Mouse (Mus musculus): Measurements from ENCODE around the gene Mcfd2.

Mcfd2 gene

DNA sequence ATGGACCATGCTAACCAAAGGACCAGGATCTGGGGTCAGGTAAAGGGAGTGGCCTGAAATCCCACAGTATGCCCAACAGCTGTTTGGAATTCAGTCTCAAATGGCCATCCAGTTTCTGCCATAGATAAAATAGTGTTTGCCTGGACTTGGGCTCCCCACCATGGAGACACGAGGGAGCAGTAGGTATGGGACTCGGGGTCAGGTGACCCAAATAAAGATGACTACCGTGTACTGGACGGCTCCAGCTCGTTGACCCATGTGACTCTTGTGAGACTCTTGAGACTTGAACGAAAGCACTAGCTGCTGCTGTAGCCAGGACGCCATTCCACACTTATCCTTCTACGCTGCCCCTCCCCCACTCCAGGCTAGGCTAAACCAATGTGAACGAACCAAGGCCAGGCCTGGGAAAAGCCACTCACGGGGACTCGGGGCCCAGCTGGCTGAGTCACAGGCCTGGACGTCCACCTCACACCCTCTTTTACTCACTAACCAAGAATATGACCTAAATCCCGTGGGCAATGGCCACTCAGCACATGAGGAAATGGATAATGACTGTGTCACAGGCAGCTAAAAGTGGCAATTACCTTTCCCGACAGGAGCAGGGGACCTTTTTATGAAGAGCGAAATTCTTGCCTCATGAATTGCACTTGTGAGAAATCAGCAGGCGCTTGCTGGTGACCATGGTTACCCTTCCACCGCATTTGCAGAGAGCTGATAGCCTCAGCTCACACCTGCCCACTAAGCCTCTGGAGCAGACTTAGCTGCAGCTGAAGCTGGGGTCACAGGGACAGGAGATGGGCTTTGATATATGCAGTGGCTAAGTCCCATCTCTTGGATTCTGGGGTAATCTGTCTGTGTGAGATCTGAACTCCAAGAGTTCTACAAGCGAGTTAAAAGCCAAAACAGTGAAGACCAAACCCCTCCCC, 28.7 kb downstream of the Mcfd2 start:
- DNase-seq = peak; percentile 29 to 54

DNA sequence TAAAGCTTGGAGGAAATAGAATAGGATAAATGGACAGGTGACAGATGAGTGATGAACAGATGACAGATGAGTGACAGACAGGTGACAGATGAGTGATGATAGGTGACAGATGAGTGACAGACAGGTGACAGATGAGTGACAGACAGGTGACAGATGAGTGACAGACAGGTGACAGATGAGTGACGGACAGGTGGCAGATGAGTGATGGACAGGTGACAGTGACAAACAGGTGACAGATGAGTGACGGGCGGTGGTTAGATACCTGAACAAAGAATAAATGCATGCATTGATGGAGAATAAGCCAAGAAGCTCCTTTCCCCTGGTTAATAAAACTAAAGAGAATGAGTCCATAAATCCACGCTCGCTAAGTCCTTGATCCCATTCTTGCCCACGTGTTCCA, 30.7 kb downstream of the Mcfd2 start:
- no peak for DNase-seq

DNA sequence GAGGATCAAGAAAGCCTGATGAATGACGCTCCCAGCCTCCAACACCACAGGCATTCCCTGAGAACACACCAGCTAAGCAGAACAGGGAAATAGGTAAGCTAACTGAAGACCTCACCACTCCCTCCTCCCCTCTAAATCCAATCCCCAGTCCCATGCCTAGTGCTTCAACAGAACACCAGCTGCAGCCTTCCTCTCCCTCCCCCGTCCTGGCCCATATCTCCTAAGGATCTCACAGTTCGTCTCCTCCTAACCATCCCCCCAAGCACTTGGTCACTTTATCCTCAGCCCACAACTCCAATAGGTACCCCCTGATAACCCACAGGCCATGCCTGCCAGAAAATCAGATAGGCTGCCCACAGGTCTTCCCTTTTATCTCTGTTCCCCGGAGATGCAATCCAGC, 37.9 kb downstream of the Mcfd2 start:
- no peak for DNase-seq

DNA sequence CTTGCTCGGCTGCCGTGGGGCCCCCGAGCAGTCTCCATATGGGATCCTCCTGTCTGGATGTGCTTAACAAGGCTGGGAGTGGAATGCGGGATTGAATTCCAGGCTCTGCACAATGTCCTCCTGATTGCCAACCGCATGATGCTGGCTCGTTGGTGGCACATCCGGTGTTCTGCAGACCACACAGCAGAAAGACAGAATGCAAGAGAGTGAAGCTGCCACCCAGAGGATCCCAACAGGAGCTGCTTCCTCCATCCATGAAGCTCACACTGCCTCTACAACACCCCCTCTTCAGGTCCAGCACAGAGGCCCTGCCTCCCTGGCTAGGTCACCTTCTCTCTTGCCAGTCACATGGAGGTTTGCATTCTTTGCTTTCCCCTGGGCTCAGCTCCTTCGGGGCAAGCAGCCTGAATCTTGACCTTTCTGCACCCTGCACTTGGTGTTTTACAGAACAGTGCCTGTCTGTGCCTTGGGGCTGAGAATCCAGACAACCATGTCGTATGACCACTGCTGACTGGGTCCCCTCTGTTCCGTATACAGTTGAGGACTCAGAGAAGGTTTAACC, 39.6 kb downstream of the Mcfd2 start:
- no peak for DNase-seq

DNA sequence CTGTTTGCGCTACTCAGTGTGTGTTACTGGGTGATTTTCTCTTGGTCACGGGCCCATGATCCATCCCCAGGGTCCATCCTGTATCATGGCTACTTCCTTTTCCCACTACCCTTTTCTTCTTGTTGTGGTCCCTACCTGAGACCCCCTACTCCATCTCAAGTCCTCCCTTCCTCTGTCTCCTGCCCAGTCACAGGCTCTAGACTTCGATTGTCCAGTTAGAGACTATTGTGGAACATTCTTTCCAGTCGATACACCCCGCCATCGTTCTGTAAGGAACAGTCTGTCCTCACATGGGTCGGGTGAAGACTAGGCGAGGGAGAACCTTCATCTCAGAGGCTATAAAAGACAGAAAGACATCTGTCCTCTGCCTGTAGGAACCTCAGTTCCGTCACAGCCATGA, 40.4 kb downstream of the Mcfd2 start:
- no peak for DNase-seq

DNA sequence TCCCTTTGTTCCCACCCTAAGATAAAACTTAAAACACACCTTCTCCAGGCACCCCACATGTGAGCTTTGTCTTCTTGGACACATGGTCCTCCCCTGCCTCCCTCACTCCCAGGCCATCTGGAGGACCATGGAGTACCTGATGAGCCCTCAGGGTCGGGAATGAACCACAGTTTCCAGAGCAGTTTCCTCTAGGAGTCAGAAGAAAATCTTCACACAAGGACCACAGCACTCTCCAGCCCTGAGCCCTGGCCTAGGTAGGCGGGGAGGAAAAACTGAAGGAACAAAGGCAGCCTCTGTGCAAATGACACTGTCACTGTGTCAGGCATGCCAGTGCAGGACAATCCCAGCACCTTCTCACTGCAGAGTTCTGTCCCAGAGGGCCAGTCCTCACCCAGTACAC, 41.3 kb downstream of the Mcfd2 start:
- no peak for DNase-seq

DNA sequence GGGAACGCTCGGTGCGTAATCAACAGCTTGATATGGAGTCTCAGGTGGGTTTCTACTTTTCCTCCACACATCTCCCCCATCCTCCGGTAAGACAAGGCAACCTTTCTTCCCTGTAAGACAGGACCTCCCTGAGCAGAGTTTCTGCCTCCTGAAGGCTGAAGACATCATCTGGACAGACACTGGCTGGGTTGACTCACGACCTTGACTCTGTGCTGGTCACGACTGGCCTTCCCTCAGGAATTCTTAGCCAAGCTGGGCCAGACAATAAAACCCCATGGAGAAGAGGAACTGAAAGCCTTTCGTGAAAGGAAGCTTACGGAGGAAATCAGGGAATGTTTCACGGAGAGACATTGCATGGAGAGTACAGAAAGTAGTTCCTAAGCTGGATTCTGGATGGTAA, 46.3 kb downstream of the Mcfd2 start:
- no peak for DNase-seq

DNA sequence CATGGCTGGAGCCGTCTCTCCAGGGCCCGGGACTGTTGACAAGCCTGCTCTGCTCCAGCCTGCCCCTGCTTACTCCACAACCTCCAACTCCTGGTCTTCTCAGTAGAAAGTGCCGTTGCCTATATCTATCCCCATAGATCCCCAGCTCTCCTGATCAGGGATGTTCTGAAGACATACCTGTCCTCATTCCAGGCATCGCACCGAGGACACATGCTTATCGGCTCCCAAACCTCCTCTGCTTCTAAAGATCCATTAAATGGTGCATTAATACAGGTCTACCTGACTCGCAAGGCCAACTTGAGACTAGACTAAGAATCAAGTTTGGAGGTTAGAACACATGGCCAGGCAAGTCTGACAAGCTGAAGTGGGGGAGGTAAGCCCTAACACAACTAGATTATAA, 51.2 kb downstream of the Mcfd2 start:
- no peak for DNase-seq

DNA sequence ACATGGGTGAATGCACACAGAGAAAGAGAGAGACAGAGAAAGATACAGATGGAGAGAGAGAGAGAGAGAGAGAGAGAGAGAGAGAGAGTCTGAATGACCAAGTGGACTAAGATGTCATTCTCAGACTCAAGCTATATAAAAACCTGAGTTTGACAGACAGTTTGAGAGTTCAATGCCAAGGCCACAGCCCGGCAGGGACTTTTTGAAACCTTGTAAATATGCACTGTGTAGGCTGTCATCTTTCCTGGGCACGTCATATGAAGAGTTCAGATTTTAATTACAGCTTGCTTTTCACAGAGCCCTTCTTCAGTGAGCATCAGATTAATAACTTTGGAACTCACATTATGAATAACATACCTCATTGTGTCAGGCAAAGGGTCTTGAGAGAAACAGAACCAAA, 55.2 kb downstream of the Mcfd2 start:
- no peak for DNase-seq

DNA sequence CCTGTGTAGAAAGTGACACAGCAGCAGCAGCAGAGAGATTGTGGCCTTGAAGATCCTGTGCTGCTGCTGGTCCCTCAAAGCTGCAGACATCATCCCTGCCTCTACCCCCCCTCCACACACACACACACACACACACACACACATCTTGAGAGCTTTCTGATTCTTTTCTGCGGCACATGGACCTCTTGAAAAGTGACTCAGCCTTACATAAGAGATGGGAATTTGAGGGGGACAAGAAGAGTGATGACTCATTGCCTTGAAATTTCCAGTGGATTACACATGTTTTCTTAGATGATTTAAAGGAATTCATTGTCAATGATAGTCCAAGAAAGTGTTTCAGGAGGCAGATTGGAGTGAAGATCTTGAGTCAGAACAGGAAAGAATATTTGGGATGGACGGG, 58.9 kb downstream of the Mcfd2 start:
- peak in 1 of 2 experiments; percentile 19 for DNase-seq

Measured in lung, adult 18-20 months (tissue).